Mouse (Mus musculus) midbrain, embryonic 14.5 days (tissue): ENCODE results near the gene Ddc. TPM values are rescaled to one million over a fixed set of nuclear protein-coding genes. Genes with fewer than 3 reads are reported as not detected.

Experiments
- ATAC-seq: fragments of 200-750 bp; cut with Nextera tagmentation; 2 replicates; pipeline ENCODE4 v1.8.0; 2017; ENCODE audit warnings: moderate number of reproducible peaks, moderate library complexity; ENCODE audit not compliant: low FRiP score, low TSS enrichment
- DNase-seq: peaks from one replicate; pipeline ENCODE4 v3.0.0-alpha.2; 2015
- H3K27ac ChIP-seq: fragments of 300-500 bp; sonication (generic); replicated peaks from 2 replicates; pipeline ENCODE4 v1.5.1; 2014; ENCODE audit warnings: mild to moderate bottlenecking, low read depth, low read length, moderate library complexity
- H3K27me3 ChIP-seq: fragments of 300-500 bp; sonication (generic); 2 replicates; pipeline ENCODE4 v1.6.1; 2014; ENCODE audit warnings: low read length, control low read depth, mixed read lengths; ENCODE audit not compliant: control insufficient read depth, insufficient read depth
- H3K36me3 ChIP-seq: fragments of 300-500 bp; sonication (generic); 2 replicates; pipeline ENCODE4 v1.6.1; 2014; ENCODE audit warnings: low read length, control low read depth; ENCODE audit not compliant: control insufficient read depth, insufficient read depth
- H3K4me1 ChIP-seq: fragments of 300-500 bp; sonication (generic); 2 replicates; pipeline ENCODE4 v1.6.1; 2014; ENCODE audit warnings: mild to moderate bottlenecking, antibody characterized with exemption, low read length, control low read depth; ENCODE audit not compliant: control insufficient read depth, insufficient read depth
- H3K4me2 ChIP-seq: fragments of 300-500 bp; sonication (generic); 2 replicates; pipeline ENCODE4 v1.6.1; 2014; ENCODE audit warnings: mild to moderate bottlenecking, low read length, moderate library complexity
- H3K4me3 ChIP-seq: fragments of 300-500 bp; sonication (generic); replicated peaks from 2 replicates; pipeline ENCODE4 v1.5.1; 2014; ENCODE audit warnings: low read depth, low read length
- H3K9ac ChIP-seq: fragments of 300-500 bp; sonication (generic); replicated peaks from 2 replicates; pipeline ENCODE4 v1.6.1; 2014; ENCODE audit warnings: mild to moderate bottlenecking, low read length, moderate library complexity
- H3K9me3 ChIP-seq: fragments of 300-500 bp; sonication (generic); 2 replicates; pipeline ENCODE4 v1.6.1; 2016; ENCODE audit warnings: low read length, control low read depth, mixed read lengths; ENCODE audit not compliant: control insufficient read depth
- WGBS: fragments of 180-500 bp; shearing (Covaris S2); extraction: QIAGEN DNeasy Blood & Tissue Kit; methylation state at CpG from one replicate; pipeline ENCODE4 v1.1.7; 2014; 5-methylcytosine and 5-hydroxymethylcytosine counted together
- polyA plus RNA-seq: library from polyadenylated mRNA; unstranded; fragments of >200 nt; fragmentation: Nextera tagmentation; extraction: Ambion mirVana; gene quantifications from 2 replicates; pipeline ENCODE4 v1.2.1, GENCODE M21; 2014

Gene Ddc
- polyA plus RNA-seq, 1 experiment from 2014 or later = 25.3 TPM

DNA sequence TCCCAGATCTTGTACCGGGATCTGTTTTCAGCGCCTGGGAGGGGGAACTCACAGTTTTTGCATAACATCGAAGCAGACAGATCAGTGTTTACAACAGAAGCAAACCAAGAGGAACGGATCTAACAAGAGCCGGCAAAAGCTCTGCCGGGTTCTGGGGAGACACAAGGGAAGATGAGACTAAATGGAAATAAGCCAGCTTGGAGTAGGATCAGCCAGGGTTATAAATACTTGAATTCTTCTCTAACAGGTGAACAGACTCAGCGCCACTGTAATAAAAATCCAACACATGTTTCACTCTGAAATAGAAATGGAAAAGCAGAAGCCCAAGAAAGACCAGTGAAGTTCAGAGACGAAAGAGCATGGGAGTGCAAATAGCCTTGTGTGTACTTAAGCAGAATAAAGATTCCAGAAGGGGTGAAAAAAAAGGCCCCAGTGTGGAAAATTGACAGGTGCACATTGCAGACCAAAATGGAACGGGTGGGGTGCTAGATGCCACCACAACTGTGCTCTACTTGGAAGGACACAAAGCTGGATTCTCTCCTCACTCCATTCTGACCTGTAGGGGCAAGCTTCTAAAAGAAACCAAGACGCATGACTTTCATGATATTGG lies 4.8 kb downstream of the Ddc start:
- Histone ChIP-seq H3K27ac (no peak overlapping the region), H3K4me2 (no peak overlapping the region), H3K9me3 (no peaks in the 10 kb centered on the region), H3K36me3 (no peaks in the 10 kb centered on the region), H3K4me3 (no peak overlapping the region), H3K4me1 (peaks cover 8% of the 10 kb centered on the region; the same call in 1 of the 2 replicates), H3K27me3 (no peaks in the 10 kb centered on the region), H3K9ac (no peak overlapping the region)
- DNase-seq (no peak), ATAC-seq (no peak)
- WGBS = 43% methylated on average over 10 of the region's 10 CpGs

DNA sequence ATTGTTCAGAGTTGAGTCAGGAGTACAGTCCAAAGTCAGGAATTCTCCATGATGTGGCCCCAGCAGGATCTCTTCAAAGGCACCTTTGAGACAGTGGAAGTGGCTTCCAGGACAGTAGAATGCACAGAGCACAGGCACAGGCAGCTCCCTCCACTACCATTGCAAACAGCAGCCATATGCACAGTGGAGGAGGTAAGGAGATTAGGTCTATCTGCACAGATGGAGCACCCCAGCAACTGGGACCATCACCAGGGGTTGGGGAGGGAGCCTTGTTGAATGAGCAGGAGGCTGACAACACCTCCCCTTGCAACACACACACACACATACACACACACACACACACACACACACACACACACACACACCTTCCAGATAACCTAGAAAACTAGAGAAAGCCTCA lies 6.1 kb downstream of the Ddc start:
- peaks cover 9% of the 10 kb centered on the region; the same call in 1 of the 2 replicates for H3K4me1 ChIP-seq
- no peaks in the 10 kb centered on the region for H3K9me3 ChIP-seq
- no peak overlapping the region for H3K4me2 ChIP-seq
- ATAC-seq (no peak), DNase-seq (no peak)
- H3K27ac ChIP-seq = no peak overlapping the region
- no peak overlapping the region for H3K9ac ChIP-seq
- H3K36me3 ChIP-seq = no peaks in the 10 kb centered on the region
- no peaks in the 10 kb centered on the region for H3K27me3 ChIP-seq
- H3K4me3 ChIP-seq = no peak overlapping the region

DNA sequence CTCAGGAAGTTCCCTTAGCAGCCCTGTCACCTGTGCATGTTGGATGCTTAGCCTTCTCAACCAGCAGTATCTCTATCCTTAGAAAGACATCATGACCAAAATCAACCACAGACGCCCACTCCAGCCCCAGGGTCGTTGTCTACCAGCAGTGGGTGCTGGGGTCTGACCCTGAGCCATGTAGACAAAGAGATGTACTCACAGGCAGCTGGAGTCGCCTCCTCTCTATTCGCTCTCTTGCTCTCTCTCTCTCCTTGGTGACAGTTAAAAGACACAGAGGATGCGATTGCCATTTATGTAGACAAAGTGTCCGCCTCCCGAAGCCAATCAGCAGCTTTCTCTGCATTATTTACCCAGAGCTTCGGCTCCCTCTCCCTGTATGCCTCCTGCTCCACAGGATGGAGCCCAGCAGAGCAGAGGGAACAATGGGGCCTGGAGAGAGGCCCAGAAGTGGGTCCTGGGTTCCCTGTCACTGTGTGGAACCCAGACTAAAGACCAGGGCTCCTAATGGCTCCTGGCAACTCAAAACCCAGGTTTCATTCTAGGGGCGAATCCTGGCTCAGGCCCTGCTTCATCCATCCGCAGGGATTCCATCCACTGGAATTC lies 7.7 kb downstream of the Ddc start:
- no peaks in the 10 kb centered on the region for H3K36me3 ChIP-seq
- no peak for DNase-seq
- H3K4me1 ChIP-seq = peaks cover 13% of the 10 kb centered on the region; the same call in 1 of the 2 replicates
- no peaks in the 10 kb centered on the region for H3K27me3 ChIP-seq
- H3K4me2 ChIP-seq = no peak overlapping the region
- 46% methylated on average over 10 of the region's 10 CpGs for WGBS
- no peak overlapping the region for H3K4me3 ChIP-seq
- no peak for ATAC-seq
- no peaks in the 10 kb centered on the region for H3K9me3 ChIP-seq
- H3K9ac ChIP-seq = no peak overlapping the region
- H3K27ac ChIP-seq = no peak overlapping the region; the same call in 1 of the 2 replicates

DNA sequence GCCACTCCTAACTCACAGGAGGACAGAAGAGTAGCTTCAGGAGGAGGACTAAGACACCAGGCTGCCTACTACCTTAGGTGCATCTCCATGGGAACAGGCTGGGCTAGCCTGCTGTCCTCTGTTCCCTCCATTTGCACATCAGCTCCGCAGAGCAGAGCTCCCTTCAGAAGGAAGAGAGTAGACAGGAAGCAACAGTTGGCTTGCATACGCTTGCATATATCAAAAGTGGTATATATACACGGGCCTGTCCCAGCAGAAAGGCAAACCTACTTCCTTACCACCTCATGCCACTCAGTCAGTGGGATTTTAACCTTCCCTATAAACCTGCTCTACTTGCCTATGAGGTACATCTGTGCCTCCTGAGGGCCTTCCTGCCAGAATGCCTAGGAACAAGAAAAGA lies 9.2 kb downstream of the Ddc start:
- WGBS = 83% methylated on average over 3 of the region's 3 CpGs
- H3K4me1 ChIP-seq = peaks cover 21% of the 10 kb centered on the region
- no peaks in the 10 kb centered on the region for H3K36me3 ChIP-seq
- no peak for DNase-seq
- no peak overlapping the region for H3K4me3 ChIP-seq
- no peak overlapping the region for H3K9ac ChIP-seq
- no peaks in the 10 kb centered on the region for H3K27me3 ChIP-seq
- peak overlapping the region; percentile 27; the same call in 1 of the 2 replicates for H3K27ac ChIP-seq
- no peaks in the 10 kb centered on the region for H3K9me3 ChIP-seq
- ATAC-seq = no peak
- no peak overlapping the region for H3K4me2 ChIP-seq

DNA sequence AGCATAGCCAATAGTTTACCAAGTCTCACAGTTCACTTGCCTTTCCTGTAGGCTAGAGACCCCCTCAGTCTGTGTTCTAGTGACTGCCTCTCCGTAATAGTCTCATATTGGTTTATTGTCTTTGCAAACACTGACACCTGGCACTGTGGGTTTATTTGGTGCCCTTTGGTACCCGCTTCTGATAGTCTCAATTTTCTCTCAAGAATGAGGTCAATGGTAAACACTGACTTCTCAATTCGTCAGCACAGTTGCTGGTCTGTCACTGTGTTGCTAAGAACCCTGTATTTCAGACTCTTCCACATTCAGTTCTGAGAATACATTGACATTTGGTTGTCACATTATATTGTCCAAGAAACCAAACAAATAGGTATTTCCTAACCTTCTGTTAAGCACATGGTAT lies 9.9 kb downstream of the Ddc start:
- ATAC-seq (no peak), DNase-seq (no peak)
- no peaks in the 10 kb centered on the region for H3K27me3 ChIP-seq
- 78% methylated on average over 3 of the region's 3 CpGs for WGBS
- peaks cover 21% of the 10 kb centered on the region for H3K4me1 ChIP-seq
- no peak overlapping the region for H3K4me2 ChIP-seq
- no peak overlapping the region for H3K9ac ChIP-seq
- no peak overlapping the region for H3K27ac ChIP-seq
- H3K9me3 ChIP-seq = no peaks in the 10 kb centered on the region
- no peak overlapping the region for H3K4me3 ChIP-seq
- H3K36me3 ChIP-seq = no peaks in the 10 kb centered on the region

DNA sequence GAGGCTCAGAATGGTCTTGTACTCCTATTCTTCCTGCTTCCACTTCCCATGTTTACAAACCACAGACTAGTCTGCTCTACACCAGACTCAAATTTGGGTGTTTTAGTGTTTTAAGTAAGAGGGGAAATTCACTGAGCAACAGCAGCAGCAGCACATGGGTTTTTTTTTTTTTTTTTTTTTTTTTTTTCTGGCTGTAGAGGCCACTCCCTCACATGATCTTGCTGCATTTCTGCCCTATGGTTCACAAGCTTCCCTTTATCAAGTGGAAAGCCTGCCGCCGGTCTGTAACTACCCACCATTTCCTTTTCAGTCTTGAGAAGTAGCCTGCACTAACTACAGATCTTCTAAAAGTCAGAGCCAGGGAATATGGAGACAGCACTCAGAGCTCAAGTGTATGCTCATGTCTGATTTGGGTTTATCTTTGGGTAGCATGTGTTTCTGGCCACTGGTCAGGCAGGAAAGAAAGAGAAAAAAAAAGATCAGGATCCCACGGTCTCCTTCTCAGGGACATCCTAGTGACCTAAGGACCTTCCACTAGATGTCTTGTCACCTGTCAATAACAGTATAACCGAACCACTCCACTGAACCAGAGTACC lies 11.4 kb downstream of the Ddc start:
- 54% methylated on average over 4 of the region's 4 CpGs for WGBS
- ATAC-seq = no peak
- H3K36me3 ChIP-seq = no peaks in the 10 kb centered on the region

DNA sequence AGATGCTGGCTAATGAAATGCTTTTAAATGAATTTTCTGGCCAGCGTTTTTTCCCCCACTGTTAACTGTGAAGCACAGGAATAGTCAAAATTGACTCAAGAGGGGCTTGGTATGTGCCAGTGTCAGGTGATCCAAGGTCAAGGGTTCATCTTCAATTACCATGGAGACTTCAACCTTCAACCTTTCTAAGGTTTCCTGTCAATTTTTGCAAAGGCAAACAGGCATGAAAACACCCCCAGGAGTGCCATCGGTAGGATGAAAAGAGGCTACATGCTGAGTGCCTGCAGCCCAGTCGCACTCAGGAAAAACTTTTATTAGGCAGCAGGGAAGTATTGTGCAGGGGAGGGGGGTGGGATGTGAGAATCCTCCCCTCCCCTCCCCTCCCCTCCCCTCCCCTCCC lies 12.0 kb downstream of the Ddc start:
- no peak overlapping the region for H3K4me2 ChIP-seq
- H3K4me1 ChIP-seq = peaks cover 21% of the 10 kb centered on the region
- H3K36me3 ChIP-seq = no peaks in the 10 kb centered on the region
- H3K9me3 ChIP-seq = no peaks in the 10 kb centered on the region
- H3K4me3 ChIP-seq = no peak overlapping the region
- H3K27me3 ChIP-seq = no peaks in the 10 kb centered on the region
- no peak overlapping the region for H3K9ac ChIP-seq
- ATAC-seq (no peak), DNase-seq (no peak)
- H3K27ac ChIP-seq = no peak overlapping the region
- WGBS = 11% methylated on average over 3 of the region's 3 CpGs

More for the DNA sequence above, 11.4 kb downstream of the Ddc start:
- H3K27me3 ChIP-seq = no peaks in the 10 kb centered on the region
- peaks cover 21% of the 10 kb centered on the region for H3K4me1 ChIP-seq
- no peak overlapping the region for H3K9ac ChIP-seq
- H3K9me3 ChIP-seq = no peaks in the 10 kb centered on the region
- H3K4me3 ChIP-seq = no peak overlapping the region
- H3K27ac ChIP-seq = no peak overlapping the region
- no peak overlapping the region for H3K4me2 ChIP-seq
- DNase-seq = no peak

DNA sequence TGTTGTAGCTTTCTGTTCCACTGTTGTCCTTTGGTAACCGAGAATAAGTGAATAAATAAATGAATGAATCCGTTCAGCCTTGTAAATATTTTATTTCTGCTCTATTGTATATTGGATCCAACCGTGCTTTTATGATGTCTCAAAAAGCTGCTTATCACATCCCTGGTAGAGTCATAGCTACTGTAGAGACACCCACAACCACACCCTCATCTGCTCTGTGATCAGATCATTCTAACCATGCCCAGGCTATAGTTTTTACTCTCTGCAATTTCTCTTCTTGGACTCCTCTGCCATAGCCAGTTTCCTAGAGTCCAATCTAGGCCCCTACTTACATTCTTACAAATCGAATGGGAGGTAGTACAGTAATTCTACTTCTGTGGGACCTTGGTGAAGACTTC lies 12.7 kb downstream of the Ddc start:
- H3K27ac ChIP-seq = peak overlapping the region; percentile 37; the same call in 1 of the 2 replicates

More for the DNA sequence above, 12.7 kb downstream of the Ddc start:
- Histone ChIP-seq H3K4me3 (no peak overlapping the region), H3K27me3 (no peaks in the 10 kb centered on the region), H3K9ac (no peak overlapping the region), H3K36me3 (no peaks in the 10 kb centered on the region), H3K9me3 (no peaks in the 10 kb centered on the region), H3K4me1 (peaks cover 18% of the 10 kb centered on the region), H3K4me2 (no peak overlapping the region)
- ATAC-seq (no peak), DNase-seq (no peak)
- 58% methylated on average over 4 of the region's 4 CpGs for WGBS
